Mouse (Mus musculus): ENCODE data around the gene Prpf6. TPM values are rescaled to one million over a fixed set of nuclear protein-coding genes. Genes with fewer than 3 reads are reported as not detected.

Gene Prpf6
- polyA plus RNA-seq (2017; shearing (Covaris generic)): 10 to 100 TPM; 69.3 to 69.5 TPM

DNA sequence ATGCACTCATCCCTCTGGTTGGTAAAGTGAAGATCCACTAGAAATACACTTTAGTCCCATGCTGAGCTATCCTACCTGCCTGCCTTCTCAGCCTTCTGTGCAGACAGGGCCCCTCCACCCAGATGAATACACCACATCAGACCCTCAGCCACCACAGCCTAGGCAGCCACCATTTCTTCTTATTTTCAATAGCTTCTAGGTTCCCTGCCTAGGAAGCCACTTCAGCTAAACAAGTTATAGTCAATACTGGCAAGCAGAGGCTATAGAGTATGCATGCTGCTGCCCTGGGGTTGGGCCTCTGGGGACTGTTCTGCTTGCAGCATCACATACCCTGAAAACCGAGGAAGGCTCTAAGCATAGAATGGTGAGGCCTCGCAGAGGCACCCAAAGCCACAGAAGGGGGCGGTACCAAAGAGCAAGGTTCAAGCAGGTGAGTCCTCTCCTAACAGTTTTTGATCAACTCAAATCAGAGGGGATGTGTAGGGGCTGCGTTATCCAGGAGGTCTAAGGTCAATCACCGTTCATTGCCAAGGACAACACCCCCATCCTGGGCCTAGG, at the start of gene Prpf6:
Gene Prpf6, plus strand, starts transcription at position 341 of the 558 bp plus-strand sequence.
- ATAC-seq: peak; percentile 46

DNA sequence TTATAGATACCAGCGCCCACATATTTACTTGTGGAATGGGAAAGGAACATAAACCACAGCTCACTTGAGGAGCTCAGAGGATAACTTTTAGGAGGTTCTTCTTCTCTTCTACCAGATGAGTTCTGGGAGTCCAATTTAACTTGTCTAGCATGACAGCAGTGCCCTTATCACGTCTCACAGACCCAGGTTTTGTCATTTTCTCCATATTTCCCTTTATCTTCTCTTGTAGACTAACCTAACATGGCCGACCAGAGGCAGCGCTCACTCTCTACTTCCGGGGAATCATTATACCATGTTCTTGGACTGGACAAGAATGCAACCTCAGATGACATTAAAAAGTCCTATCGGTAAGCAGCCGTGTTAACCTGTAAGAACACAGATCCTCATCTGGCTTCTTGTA, 45.5 kb upstream of the Prpf6 start:
- ATAC-seq: no peak

DNA sequence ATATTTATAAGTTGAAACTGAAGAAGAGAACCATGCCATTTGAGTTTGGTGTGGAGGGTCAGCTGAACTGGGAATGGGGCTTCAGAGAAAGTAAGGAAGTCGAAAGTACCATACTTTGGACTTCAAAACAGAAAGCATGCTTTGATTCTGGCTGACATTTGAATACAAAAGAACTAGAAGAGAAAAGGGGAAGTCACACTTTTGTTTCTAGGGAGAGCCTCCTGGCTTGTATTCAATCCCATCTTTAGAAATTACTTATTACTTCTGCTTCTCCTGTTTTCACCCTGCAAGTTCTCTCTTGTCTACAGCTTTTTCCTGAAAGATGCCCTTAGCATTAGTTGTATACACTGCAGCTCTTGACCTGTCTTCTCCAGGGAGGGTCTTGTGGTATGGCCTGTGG, 43.4 kb upstream of the Prpf6 start:
- no peak for ATAC-seq

DNA sequence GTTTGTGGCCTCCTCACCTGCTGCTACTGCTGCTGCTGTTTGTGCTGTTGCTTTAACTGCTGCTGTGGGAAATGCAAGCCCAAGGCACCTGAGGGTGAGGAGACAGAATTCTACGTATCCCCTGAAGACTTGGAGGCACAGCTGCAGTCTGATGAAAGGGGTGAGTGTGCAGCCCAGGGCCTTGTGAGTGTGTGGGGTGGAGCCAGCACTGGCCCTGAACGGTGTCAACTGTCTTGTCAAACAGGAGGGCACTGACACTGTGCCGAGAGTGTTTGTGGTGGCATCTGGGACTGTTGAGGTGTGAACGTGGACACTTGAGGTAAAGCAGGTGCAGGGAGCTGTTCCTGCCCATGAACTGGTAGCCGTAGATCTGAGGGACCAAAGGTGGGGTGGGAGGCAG, 43.0 kb upstream of the Prpf6 start:
- no peak for ATAC-seq

DNA sequence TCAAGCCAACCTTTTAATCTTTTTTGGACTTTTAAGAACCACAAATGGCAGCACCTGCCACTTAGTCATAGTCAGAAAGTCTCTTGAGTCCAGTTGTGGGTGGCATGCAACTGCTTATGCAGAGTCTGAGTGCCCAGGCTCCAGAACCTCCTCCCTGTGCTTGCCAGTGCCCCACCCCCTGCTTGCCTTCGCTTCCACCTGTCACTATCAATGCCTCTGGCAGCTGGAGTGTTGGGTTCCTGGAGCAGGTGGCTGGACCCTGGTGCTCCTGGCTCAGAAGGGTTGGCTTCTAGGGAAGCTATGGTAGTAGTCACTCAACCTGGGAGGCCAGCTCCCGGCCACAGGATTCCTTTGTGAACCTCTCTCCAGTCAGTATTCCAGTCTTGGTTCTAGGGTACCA, 41.4 kb upstream of the Prpf6 start:
- ATAC-seq: no peak

DNA sequence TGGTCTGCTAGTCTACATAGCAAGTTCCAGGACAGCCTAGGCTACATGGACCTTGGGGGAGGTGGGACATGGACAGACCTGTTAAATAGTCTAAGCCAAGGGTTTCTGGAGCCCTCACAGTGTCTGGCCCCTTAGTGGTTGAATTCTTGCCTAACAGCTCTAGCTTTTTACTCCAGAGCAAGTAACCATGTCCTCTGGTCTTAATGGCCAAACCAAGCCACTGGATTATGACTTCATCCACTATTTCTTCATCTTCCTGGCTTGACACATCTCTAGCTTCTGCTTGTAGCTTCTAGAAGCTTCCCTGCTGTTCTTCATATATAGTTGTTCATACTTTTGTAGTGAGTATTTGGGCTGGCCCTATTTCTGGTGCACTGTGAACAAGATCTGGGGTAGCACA, 37.9 kb upstream of the Prpf6 start:
- ATAC-seq: no peak

DNA sequence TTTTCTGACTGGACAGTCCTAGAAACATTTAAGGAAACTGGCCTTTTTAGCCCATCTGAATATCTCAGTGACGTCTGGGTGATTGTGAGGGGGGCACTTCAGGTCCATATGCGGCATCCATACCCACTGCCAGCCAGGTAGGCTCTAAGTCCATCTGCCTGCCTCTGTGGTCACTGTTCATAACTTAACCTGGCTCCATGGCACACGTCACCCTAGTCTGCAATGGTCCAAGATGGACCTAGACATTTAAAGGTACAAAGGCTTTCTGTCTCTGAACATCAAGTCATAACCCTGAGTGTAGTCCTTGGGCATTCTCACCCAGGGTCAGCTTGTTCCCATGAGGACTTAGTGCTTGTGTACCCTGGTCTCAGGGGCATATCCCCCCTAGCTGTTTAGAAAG, 24.3 kb upstream of the Prpf6 start:
- ATAC-seq: no peak

DNA sequence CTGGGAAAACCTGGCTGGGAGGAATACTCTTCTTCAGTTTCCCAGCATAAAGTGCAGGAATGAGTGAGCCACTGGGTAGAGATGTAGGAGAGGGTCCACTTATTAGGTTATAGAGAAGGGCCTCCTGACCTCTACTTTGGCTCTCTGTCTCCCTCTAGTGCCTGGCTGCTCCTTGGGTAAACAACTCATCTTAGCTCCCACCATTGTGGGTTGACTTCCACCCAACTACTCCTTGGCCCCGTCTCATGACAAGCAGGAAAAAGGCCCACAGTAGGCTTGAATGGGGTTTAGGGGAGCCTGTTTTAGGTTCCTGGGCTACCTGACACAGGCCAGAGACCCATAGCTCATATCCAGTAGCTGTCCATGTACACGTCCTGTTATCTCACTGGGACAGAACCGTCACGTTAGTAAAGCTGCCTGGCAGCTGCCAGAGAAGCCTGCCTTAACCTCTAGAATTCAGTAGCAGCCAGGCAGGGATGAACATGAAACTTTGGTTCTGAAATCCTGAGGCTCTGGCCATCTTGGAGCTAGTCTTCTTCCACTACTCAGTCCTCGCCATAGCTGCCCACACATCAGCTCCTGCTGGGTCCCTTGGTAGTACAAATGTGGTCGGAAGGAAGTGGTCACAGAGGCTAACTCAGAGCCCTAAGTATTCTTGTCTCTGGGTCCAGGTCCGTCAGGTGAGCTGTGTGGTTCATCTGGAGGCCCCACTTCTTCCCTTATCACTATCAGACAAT, 23.2 kb upstream of the Prpf6 start:
- no peak for ATAC-seq

DNA sequence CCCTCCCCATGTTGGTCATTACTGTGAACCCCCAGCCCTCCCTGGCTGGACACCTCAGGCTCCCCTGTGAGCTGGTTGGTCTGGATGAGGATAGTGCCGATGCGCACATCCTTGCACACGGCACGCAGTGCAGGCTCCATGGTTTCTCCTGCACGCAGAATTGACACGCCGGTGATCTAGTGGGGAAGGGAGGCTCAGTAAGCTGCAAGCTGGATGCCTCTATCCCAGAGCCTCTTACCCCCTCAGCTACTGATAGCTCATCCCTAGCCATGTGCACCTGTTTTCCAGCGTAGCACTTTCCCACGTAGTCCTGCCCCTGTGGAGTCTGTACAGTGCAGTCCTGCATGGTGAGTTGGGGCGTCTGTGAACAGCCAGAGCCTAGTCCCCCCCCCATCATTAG, 21.8 kb upstream of the Prpf6 start:
- no peak for ATAC-seq

DNA sequence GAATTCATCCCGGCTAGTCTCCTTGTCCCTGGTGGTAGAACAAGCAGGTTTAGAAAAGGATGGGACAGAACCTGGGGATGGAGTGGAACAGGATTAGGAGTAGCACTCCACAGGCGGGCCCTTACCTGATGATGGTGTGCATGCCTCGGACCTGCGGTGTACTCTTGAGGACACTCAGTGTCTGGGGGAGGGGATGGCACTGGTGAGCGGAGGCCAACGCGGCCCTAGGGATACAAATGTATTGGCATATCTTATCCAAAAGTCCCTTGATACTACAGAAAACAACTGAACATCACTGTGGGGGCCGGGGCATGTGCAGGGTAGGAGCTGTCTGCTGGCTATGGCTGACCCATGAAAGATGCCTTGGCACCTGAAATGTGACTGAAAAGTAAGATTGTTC, 21.3 kb upstream of the Prpf6 start:
- no peak for ATAC-seq

DNA sequence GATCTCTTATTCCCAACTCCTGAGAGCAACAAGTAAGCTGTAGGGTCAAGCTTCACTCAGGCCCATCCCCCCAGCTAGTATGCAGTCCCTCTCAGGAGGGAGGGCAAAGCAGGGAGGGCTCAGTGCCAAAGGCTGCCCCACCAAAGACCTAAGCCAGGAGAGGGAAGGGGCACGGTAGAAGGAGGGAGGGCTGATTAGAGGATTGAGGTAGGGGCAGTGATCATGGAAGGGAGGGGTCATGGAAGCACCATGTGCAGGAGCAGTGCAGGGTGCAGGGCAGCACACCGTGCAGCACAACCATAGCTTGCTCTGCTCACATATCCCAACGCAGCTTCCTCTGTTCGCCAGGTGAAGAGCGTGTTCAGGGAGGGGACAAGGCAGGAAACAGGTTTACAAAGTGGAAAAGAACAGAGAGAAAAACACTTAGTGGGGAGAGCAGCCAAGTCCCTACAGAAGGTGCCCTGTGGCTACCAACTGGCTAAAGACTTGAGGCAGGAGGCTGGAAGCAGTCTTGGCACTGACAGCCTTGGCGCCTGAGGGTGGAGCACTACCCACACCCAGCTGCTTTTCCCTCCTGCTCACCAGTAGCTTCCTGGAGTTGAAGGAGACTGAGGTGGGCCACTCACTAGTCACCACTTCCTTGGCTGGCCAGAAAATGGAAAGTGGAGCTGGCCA, 20.6 kb upstream of the Prpf6 start:
- ATAC-seq: no peak

DNA sequence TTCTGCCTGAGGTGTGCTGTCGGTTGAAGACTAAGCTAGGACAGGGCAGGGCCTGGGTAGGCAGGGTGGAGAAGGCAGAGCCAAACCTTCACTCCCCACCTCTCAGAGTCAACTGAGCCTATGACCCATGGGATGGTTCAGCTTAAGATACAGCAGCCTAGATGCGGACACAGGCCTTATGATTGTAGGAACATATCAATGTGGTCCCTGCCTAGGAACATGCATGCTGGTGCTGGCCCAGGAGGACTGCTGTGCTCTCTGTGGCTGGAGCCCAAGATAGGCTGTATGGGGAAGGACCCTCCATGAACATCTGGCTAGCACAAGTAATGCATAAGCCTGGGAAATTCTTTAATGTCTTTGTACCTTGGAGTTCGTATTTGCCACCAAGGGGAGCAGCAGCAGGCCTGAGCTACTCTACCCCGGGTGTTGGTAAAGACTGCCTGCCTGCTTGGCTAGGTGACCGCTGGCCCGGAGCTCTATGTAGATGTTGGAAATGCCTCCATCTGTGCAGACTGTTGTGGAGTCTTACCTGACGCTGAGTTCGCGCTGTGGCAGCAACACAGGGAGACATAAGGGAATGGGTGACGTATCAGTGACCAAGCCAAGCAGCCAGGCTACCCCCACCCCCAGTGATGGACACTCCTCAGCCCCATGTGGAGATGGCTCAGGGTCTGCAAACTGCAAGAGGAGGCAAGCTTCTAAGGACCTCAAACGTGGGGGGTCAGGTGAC, 19.6 kb upstream of the Prpf6 start:
- ATAC-seq: no peak

DNA sequence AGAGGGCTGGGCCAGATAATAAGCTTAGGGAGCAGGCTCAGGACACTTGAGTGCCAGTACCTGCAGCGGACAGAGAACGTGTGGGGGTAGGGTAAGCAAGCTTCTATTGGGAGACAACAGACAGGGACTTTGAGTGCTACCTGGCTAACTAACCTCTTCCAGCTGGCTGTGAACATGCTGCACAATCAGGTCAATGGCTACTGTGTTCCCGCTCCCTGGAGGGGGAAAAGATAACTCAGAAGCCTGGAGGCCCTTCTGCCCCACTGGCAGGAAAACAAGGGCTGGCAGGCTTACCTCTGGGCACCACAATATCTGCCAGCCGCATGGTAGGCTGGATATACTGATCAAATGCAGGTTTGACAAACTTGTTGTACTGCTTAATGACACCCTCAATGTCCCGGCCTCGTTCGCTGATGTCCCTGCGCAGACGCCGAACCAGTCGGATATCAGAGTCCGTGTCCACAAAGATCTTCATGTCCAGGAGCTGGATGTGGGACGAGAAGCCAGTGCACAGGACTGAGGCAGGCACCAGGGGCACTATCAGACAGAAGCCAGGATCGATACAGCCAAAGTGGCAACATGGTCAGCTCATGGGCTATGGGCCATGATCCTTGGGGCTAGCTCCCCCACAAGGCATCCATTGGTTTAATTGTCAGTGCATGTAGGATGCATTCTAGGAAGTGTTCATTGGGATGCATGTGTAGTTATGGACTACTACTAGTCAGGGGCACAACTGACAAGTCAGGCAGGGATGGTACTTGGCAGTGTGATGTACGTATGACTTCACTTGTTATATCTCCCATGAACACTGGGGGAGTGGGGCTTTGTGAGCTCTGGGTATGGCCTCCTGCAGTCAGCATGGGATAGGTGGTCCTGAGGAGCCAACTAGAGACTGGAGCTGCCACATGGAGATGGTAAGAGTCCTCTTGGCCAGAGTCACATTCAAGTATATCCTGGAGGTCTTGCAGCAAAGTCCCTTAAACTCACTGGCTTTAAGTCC, 18.4 kb upstream of the Prpf6 start:
- no peak for ATAC-seq

DNA sequence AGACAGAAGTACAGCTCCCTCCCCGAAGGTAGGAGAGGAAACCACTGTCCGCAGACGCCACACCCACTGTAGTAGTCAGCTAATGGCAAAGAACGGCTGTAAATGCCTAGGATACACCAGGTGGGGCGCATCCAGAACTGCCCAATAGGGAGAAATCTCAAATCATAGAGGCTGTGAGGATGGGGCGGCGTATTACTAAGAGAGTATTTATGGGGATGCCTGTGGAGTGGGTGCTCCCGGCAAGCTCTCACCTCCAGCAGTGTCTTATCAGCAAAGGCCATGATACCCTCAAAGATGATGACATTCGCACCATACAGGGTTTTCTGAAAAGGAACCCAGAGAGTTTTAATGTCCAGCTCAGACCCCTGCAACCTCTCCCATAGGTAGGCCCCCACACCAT, 17.7 kb upstream of the Prpf6 start:
- no peak for ATAC-seq

DNA sequence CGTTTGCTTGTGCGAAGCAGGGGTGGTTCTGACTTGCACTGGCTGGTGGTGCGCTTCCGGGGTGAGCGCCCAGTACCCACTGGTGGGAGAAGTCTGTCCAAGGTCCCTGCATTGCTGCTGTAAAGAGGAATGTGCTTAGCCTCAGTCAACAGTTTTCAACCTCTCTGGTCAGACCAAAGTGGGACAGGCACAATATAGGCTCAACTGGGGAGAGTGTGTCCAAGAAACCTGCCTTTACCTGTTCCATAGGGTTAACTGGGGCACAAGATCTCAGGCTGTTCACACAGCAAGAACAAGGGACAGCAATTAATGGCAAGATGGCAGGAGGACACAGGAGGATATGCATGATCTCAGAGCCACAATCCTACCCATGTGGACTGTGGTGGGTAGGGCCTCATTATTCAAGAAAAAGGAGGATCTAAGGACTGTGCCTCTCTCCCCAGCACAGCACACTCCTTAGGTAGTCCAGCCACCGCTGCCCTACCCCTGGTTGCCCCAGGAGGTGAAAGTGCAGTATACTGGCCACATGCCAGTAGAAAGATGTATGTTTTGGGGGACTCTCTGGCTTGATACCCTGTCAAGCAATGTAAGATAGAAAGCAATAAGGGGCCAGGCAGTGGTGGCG, 16.6 kb upstream of the Prpf6 start:
- ATAC-seq: no peak

DNA sequence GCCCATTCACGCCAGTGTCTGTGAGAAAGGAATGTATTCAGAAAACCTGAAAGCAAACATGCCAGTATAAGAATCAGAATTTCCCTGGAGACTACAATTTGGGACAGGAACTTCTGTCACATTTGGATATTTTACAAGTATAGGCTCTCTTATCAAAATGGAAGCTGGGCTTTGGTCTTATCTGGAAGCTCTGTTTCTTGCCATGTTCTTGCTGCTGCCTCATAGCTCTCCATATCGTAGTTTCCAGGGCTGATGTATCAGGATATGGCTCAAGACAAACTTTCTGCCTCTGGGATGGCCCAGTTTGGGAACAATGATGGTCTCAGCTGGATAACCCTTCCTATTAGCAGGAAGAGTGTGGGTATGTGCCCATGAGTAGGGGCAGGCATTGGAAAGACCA, 15.1 kb upstream of the Prpf6 start:
- no peak for ATAC-seq

DNA sequence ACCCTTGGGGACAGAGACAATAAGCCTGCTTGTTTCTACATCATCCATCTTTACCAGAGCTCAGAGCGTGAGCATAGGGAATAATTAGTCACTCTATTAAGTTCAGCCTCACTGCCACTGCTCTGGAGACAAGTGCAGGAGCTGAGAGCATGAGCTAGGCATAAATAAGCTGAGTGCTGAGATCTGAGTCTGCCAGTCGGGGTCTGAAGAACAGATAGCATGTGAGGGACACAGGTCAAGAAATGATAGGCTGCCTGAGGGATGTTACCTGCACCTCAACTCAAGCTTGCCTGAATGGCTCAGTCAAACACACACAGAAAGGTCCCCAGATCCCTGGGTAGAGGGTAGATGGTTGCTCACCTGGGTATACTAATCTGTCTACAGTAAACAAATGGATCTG, 14.5 kb upstream of the Prpf6 start:
- ATAC-seq: no peak

DNA sequence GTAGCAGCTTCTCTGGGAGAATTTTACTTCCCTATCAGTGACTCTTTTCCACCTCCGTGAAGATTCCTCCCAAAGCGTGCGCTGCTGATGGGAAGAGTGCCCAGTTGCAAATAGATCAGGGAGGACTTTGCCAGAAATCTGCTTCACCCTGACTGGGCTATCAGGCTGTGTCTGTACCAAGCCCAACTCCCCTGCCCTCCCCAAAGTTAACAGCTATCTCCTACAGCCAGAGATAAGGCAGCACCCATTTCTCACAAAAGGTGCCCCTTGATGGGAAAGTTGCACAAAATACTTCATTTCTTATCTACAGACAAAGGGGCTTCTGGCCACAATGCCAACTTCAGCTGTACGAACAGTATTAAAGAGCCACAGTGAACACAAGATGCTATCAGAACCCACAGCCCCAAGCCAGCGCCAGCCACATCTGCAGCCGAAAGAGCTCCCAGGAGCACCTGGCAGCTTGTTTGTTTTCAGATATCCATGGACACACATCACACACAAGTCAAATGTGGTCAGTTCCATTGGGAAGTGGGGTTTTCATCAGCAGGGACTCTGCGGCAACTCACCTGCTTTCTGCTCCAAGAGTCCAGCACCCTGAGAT, 13.6 kb upstream of the Prpf6 start:
- no peak for ATAC-seq

DNA sequence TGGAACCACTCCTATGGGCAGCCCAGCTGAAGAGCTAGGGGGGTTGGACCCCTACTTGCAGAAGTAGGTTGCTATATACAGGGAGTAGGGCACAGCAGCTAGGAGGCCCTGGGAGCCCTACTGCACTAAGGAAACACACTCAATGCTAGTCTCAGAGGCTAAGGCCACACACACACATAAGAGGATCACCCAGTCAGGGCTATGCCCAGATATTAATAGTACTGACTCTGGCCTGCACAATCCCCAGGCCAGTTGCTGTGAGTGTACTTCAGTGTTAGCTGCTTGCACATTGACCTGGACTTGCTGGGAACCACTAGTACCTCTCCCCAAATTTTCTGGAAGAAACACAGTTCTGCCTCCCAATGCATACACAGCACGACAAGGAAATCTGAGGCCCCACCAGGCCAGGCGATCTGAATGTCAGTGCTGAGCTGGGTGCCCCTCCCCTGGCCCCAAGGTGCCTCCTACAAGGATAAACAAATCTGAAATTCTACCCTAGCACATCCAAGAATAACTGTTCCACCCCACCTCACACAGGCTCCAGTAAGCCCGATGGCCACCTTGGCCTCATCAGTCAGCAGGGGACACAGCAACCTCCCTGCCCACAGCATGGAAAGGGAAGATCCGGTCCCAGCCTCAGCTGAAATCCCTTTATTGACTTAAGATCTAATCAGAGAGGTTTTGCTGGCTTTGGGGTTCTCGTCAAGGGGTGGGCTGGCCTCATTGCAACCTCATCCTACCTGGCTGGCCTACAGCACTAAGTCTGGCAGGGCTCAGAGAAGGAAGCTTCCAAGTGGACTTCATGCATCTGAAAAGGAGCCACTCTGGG, 12.7 kb upstream of the Prpf6 start:
- no peak for ATAC-seq

DNA sequence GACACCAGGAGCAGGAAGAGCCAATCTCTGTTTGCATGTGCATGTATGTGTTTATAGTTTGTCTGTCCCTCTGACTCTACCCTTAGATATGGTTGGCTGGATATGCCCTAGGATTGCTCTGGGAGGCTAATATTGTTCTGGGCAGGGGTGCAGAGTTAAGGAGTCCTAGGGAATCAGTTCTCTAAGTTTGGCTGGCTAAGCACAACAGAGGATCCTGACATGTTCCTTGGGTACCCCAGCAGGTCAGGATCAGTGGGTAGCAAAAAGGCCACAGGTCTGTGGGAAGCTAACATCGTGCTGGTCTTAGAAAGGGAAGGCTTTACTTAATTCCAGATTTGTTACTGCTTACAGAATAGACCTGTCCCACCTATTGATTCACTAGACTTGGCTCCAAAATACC, 12.0 kb upstream of the Prpf6 start:
- no peak for ATAC-seq
